Mouse (Mus musculus) bone marrow macrophage, adult 2 months (primary cell): ENCODE measurements around the gene Mnt.

Source experiments
- CTCF ChIP-seq: IDR thresholded peaks from 2 replicates; pipeline ENCODE4 v1.5.1; 2012; ENCODE audit warnings: low read depth, mild to moderate bottlenecking, low read length, moderate library complexity
- POLR2A ChIP-seq: IDR thresholded peaks from 2 replicates; pipeline ENCODE4 v1.6.1; 2012; ENCODE audit warnings: mild to moderate bottlenecking, low read depth, low read length, borderline replicate concordance

- TF ChIP-seq CTCF (no peak), POLR2A (no peak)
These were observed 20.6 kb upstream of the Mnt start for GRCm38 (mm10) chr11:74810134-74810533.
